Mouse (Mus musculus) heart, embryonic 14.5 days (tissue): ENCODE results near the gene Atg101. TPM values are rescaled to one million over a fixed set of nuclear protein-coding genes. Genes with fewer than 3 reads are reported as not detected.

Source experiments
- ATAC-seq: fragments of 200-750 bp; cut with Nextera tagmentation; 2 replicates; pipeline ENCODE4 v1.8.0; 2017; ENCODE audit warnings: low read depth, moderate TSS enrichment; ENCODE audit not compliant: insufficient number of reproducible peaks, insufficient read depth, low FRiP score
- H3K27ac ChIP-seq, 2 experiments: fragments of 200-500 bp in 1 of 2; fragments of 300-500 bp in 1 of 2; sonication (generic) in 1 of 2; replicated peaks in 1 of 2; 2 replicates each; pipeline ENCODE4 v1.5.1; 2012 to 2014; ENCODE audit warnings: low read depth in 2 of 2, low read length in 2 of 2, control low read depth in 1 of 2, mild to moderate bottlenecking in 1 of 2, mixed read lengths in 1 of 2; ENCODE audit not compliant: control insufficient read depth in 1 of 2, insufficient read depth in 1 of 2
- H3K27me3 ChIP-seq: fragments of 300-500 bp; sonication (generic); 2 replicates; pipeline ENCODE4 v1.6.1; 2014; ENCODE audit warnings: mild to moderate bottlenecking, low read length, control low read depth; ENCODE audit not compliant: control insufficient read depth, insufficient read depth
- H3K36me3 ChIP-seq: fragments of 300-500 bp; sonication (generic); 2 replicates; pipeline ENCODE4 v1.6.1; 2014; ENCODE audit warnings: mild to moderate bottlenecking, control low read depth, low read length, mixed read lengths; ENCODE audit not compliant: control insufficient read depth, insufficient read depth
- H3K4me1 ChIP-seq, 2 experiments: fragments of 200-500 bp in 1 of 2; fragments of 300-500 bp in 1 of 2; sonication (generic) in 1 of 2; 2 replicates each; pipeline ENCODE4 v1.6.1; 2012 to 2014; ENCODE audit warnings: low read length in 2 of 2, control low read depth in 1 of 2, mixed read lengths in 1 of 2; ENCODE audit not compliant: control insufficient read depth in 2 of 2, insufficient read depth in 2 of 2
- H3K4me2 ChIP-seq: fragments of 300-500 bp; sonication (generic); 2 replicates; pipeline ENCODE4 v1.6.1; 2014; ENCODE audit warnings: mild to moderate bottlenecking, low read length
- H3K4me3 ChIP-seq, 2 experiments: fragments of 200-500 bp in 1 of 2; fragments of 300-500 bp in 1 of 2; sonication (generic) in 1 of 2; 2 replicates each; pipeline ENCODE4 v1.5.1; 2012 to 2014; ENCODE audit warnings: low read length in 2 of 2, mild to moderate bottlenecking in 2 of 2, control low read depth in 1 of 2, low read depth in 1 of 2, moderate library complexity in 1 of 2; ENCODE audit not compliant: control insufficient read depth in 1 of 2, insufficient read depth in 1 of 2
- H3K9ac ChIP-seq: fragments of 300-500 bp; sonication (generic); 2 replicates; pipeline ENCODE4 v1.6.1; 2014; ENCODE audit warnings: mild to moderate bottlenecking, low read length
- H3K9me3 ChIP-seq: fragments of 300-500 bp; sonication (generic); 2 replicates; pipeline ENCODE4 v1.6.1; 2016; ENCODE audit warnings: low read length, control low read depth; ENCODE audit not compliant: control insufficient read depth
- WGBS: fragments of 180-500 bp; shearing (Covaris S2); extraction: QIAGEN DNeasy Blood & Tissue Kit; methylation state at CpG from one replicate; pipeline ENCODE4 v1.1.7; 2014; 5-methylcytosine and 5-hydroxymethylcytosine counted together
- polyA plus RNA-seq: library from polyadenylated mRNA; unstranded; fragments of >200 nt; fragmentation: Nextera tagmentation; extraction: Ambion mirVana; gene quantifications from 2 replicates; pipeline ENCODE4 v1.2.1, GENCODE M21; 2014

The Atg101 gene
- polyA plus RNA-seq, 1 experiment from 2014 or later, result 50.4 TPM

DNA sequence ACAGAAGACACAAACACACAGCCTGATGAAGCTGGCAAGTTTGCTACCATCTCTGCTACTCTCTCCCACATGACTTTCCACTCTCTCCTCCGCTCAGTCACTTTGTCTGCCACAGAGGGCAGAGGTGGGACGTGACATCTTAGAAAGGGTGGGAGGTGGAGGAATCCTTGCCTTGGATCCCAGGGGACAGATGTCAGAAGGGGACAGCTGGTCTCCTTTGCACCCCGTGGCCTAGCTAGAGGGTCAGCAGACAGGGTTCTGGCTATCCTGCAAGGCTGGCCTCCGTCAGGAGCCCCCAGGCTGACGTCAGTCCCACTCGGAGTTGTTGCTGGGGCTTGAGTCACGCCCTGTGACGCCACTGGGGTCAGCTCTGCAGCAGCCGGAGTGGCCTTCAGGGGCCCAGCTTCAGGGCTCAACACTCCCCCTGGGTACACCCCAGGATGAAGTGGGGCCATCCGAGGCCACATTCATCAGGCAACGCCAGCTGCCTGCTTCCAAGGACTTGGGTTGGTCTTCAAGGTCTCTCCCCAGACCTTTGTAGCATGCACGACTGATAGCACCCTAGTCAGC is 4.6 kb upstream of the Atg101 start:
- Histone ChIP-seq H3K27me3 (no peaks in the 10 kb centered on the region), H3K27ac (no peak overlapping the region), H3K9me3 (no peaks in the 10 kb centered on the region), H3K4me1 (peaks cover 3 to 6% of the 10 kb centered on the region in 2 experiments; a peak in 2 of 4 replicates), H3K9ac (no peak overlapping the region), H3K36me3 (peaks cover 5% of the 10 kb centered on the region), H3K4me3 (no peak overlapping the region), H3K4me2 (no peak overlapping the region)
- no peak for ATAC-seq
- WGBS, result 47% methylated on average over 12 of the region's 12 CpGs

DNA sequence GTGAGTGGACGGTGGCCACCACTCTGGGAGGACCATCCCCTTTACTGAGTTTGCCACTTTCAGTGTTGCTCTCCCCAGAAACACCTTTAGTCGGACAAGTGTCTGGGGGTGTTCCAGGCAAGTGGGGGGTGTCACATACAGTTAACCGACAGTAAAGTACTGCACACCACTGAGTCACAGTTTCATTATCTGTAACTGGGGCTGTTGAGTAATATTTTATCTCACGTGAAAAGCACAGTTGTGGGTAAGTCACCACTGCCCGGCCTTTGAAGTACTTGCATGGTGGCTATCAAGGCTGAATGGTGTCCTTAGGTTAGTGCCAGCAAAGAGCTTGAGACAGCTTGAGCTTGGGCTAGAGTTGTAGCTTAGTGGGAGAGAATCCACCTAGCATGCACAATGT is 1.6 kb upstream of the Atg101 start:
- Histone ChIP-seq H3K27ac (no peak overlapping the region), H3K9ac (no peak overlapping the region), H3K4me2 (no peak overlapping the region), H3K36me3 (peaks cover 13% of the 10 kb centered on the region), H3K4me3 (no peak overlapping the region), H3K4me1 (peaks cover 3 to 16% of the 10 kb centered on the region in 2 experiments; a peak in 3 of 4 replicates), H3K27me3 (no peaks in the 10 kb centered on the region), H3K9me3 (no peaks in the 10 kb centered on the region)
- no peak for ATAC-seq
- WGBS, result 71% methylated on average over 5 of the region's 5 CpGs

DNA sequence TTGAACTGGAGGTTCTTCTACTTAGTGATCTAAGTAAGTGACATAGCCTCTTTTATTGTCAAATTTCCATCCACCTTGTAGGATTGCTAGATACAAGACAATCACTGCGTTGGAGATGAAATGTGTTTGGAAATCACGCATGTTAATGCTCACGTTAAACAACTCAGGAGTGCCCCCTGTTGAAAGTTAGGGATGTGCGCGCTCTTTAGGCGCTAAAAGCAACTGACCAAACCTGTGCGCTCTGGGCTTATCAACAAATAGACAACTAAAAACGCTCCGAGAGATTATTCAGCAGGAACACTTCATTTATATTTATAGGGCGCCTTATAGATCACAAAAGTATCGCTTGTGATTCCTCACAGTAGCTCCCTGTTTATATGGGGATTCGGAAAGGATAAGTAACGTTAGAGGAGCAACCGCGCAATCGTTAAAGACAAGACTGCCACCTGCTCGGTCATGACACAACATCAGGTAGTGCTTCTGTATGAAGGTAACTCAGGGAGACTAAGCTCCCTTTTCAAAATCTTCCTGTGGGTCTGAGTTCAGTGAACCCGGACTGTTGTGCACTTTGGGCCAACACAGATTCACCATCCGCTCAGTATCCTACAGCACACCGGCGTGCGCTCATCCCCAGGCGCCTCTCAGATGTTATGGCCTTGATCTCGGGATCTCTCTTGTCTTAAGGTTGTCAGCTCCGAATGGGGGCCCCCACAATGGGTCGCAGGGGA is 725 bp upstream of the Atg101 start:
- peak overlapping the region; percentile 68 to 93 for H3K4me3 ChIP-seq
- H3K36me3 ChIP-seq, result peaks cover 22% of the 10 kb centered on the region
- WGBS, result 3% methylated on average over 26 of the region's 26 CpGs
- ATAC-seq, result no peak
- no peaks in the 10 kb centered on the region for H3K9me3 ChIP-seq
- peak overlapping the region; percentile 78 for H3K4me2 ChIP-seq
- peak overlapping the region; percentile 73 to 77 for H3K27ac ChIP-seq
- no peaks in the 10 kb centered on the region for H3K27me3 ChIP-seq
- peak overlapping the region; percentile 81 for H3K9ac ChIP-seq
- H3K4me1 ChIP-seq, result peaks cover 3 to 15% of the 10 kb centered on the region in 2 experiments; a peak in 3 of 4 replicates

GRCm38 (mm10) chr15:101286129-101286770 is 2.2 kb downstream of the Atg101 start:
- WGBS, result 60% methylated on average over 9 of the region's 9 CpGs

DNA sequence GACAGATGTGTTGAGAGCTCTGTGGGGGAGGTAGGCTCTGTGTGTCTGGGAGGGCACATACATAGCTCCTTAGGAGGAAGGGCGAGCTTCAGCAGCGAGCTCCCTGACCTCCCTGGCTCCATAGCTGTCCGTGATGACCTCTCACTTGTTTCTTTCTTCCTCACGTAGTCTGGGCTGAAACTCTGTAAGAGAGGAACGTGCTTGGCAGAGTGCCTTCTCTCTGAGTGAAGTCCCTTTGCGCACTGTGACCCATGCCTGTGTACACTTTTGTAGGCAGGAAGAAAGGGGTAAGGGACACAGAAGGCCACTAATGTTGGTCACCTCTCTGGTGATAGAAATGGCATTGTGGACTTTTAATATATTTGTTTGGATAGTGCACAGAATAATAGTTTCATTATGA is 3.3 kb downstream of the Atg101 start:
- 85% methylated on average over 6 of the region's 6 CpGs for WGBS
- ATAC-seq, result no peak

More at GRCm38 (mm10) chr15:101286129-101286770, 2.2 kb downstream of the Atg101 start:
- no peak for ATAC-seq
- Histone ChIP-seq H3K4me3 (no peak overlapping the region), H3K27me3 (no peaks in the 10 kb centered on the region), H3K27ac (no peak overlapping the region), H3K36me3 (peaks cover 51% of the 10 kb centered on the region), H3K9ac (no peak overlapping the region), H3K9me3 (no peaks in the 10 kb centered on the region), H3K4me2 (no peak overlapping the region), H3K4me1 (peaks cover 0 to 11% of the 10 kb centered on the region in 2 experiments; a peak in 2 of 4 replicates)

DNA sequence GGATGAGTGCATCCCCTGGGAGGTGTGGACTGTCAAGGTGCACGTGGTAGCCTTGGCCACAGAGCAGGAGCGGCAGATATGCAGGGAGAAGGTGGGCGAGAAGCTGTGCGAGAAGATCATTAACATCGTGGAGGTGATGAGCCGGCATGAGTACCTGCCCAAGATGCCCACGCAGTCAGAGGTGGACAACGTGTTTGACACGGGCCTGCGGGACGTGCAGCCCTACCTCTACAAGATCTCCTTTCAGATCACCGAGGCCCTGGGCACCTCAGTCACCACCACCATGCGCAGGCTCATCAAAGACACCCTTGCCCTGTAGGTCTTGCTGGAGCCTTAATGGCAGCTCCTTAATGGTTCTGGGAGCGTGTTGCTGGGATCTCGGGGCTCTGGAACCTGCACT is 6.3 kb downstream of the Atg101 start:
- H3K36me3 ChIP-seq, result peaks cover 60% of the 10 kb centered on the region
- H3K9ac ChIP-seq, result no peak overlapping the region
- no peak overlapping the region for H3K4me3 ChIP-seq
- ATAC-seq, result no peak
- 89% methylated on average over 15 of the region's 15 CpGs for WGBS
- no peak overlapping the region for H3K4me2 ChIP-seq
- H3K9me3 ChIP-seq, result no peaks in the 10 kb centered on the region
- no peaks in the 10 kb centered on the region for H3K27me3 ChIP-seq
- peaks cover 6 to 10% of the 10 kb centered on the region in 2 experiments; a peak in 3 of 4 replicates for H3K4me1 ChIP-seq
- H3K27ac ChIP-seq, result no peak overlapping the region

More for the DNA sequence above, 3.3 kb downstream of the Atg101 start:
- Histone ChIP-seq H3K4me3 (no peak overlapping the region), H3K27ac (no peak overlapping the region), H3K4me2 (no peak overlapping the region), H3K4me1 (peaks cover 0 to 11% of the 10 kb centered on the region in 2 experiments; a peak in 2 of 4 replicates), H3K9ac (no peak overlapping the region), H3K9me3 (no peaks in the 10 kb centered on the region), H3K27me3 (no peaks in the 10 kb centered on the region), H3K36me3 (peaks cover 60% of the 10 kb centered on the region)

- no peak overlapping the region for H3K4me3 ChIP-seq
- 82% methylated on average over 3 of the region's 3 CpGs for WGBS
- H3K27me3 ChIP-seq, result no peaks in the 10 kb centered on the region
- H3K9me3 ChIP-seq, result no peaks in the 10 kb centered on the region
- peaks cover 52% of the 10 kb centered on the region for H3K36me3 ChIP-seq
- H3K4me1 ChIP-seq, result peaks cover 6 to 8% of the 10 kb centered on the region in 2 experiments; a peak in 3 of 4 replicates
- H3K27ac ChIP-seq, result no peak overlapping the region
- no peak overlapping the region for H3K4me2 ChIP-seq
- H3K9ac ChIP-seq, result no peak overlapping the region
- no peak for ATAC-seq
Observed at GRCm38 (mm10) chr15:101292012-101292411, 7.9 kb downstream of the Atg101 start.
